Mouse (Mus musculus) liver, embryonic 14.5 days (tissue): Measurements from ENCODE around the gene Kcnk2.

Experiments used
- CTCF ChIP-seq: IDR thresholded peaks from 2 replicates; pipeline ENCODE4 v1.5.1; 2016; ENCODE audit warnings: antibody characterized with exemption, low read depth, control low read depth
- EP300 ChIP-seq: IDR thresholded peaks from 2 replicates; pipeline ENCODE4 v1.6.1; 2016; ENCODE audit warnings: antibody characterized with exemption, low read depth

DNA sequence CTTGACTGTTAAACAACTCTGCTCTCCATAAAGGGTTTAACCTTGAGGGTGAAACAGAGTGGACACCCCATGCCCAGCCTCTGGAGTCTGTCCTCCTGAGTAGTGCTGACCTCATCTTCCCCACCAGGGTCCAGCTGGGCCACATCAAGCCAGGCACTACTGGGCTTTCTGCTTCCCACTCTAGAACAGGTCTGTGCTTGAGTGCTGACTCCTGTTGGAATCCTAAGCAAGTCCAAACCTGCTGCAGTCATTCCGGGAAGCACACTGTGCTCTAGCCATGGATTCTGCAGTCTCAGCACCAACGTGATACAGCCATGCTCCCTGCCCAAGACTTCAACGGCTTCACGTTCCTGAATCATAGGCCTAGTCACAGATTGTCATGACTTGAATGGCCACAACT, 42.4 kb downstream of the Kcnk2 start:
- TF ChIP-seq CTCF: no peak
- TF ChIP-seq EP300: no peak
